Mouse (Mus musculus) heart, adult 2 months (tissue): ENCODE results near the gene Crygb.

Source experiments
- CTCF ChIP-seq: fragments of 200-600 bp; IDR thresholded peaks from 2 replicates; pipeline ENCODE4 v1.8.1; 2022; ENCODE audit warnings: antibody characterized with exemption, mild to moderate bottlenecking, moderate library complexity
- EP300 ChIP-seq: fragments of 200-500 bp; IDR thresholded peaks from 2 replicates; pipeline ENCODE4 v1.6.1; 2011; ENCODE audit warnings: low read depth, low read length, control low read depth; ENCODE audit not compliant: insufficient read depth
- POLR2A ChIP-seq: fragments of 200-500 bp; IDR thresholded peaks from 2 replicates; pipeline ENCODE4 v1.6.1; 2011; ENCODE audit warnings: mild to moderate bottlenecking, low read depth, low read length, control low read depth; ENCODE audit not compliant: insufficient read depth

GRCm38 (mm10) chr1:65039679-65040078, 42.4 kb downstream of the Crygb start:
- no peak for TF ChIP-seq CTCF
- TF ChIP-seq POLR2A = no peak
- no peak for TF ChIP-seq EP300
